Mouse (Mus musculus) forebrain, embryonic 12.5 days (tissue): ENCODE measurements around the gene Tgfbi. TPM values are rescaled to one million over a fixed set of nuclear protein-coding genes. Genes with fewer than 3 reads are reported as not detected.

Source experiments
- ATAC-seq: fragments of 200-750 bp; cut with Nextera tagmentation; 2 replicates; pipeline ENCODE4 v1.8.0; 2017; ENCODE audit warnings: moderate TSS enrichment; ENCODE audit not compliant: low FRiP score
- H3K27ac ChIP-seq: fragments of 300-500 bp; sonication (generic); 2 replicates; pipeline ENCODE4 v1.5.1; 2016; ENCODE audit warnings: mild to moderate bottlenecking
- H3K27me3 ChIP-seq: fragments of 300-500 bp; sonication (generic); 2 replicates; pipeline ENCODE4 v1.6.1; 2016; ENCODE audit warnings: mild to moderate bottlenecking
- H3K36me3 ChIP-seq: fragments of 300-500 bp; sonication (generic); replicated peaks from 2 replicates; pipeline ENCODE4 v1.6.1; 2016; ENCODE audit warnings: mild to moderate bottlenecking
- H3K4me1 ChIP-seq: fragments of 300-500 bp; sonication (generic); 2 replicates; pipeline ENCODE4 v1.6.1; 2016
- H3K4me2 ChIP-seq: fragments of 300-500 bp; sonication (generic); 2 replicates; pipeline ENCODE4 v1.6.1; 2016; ENCODE audit warnings: mild to moderate bottlenecking, moderate library complexity
- H3K4me3 ChIP-seq: fragments of 300-500 bp; sonication (generic); replicated peaks from 2 replicates; pipeline ENCODE4 v1.5.1; 2016; ENCODE audit warnings: mild to moderate bottlenecking
- H3K9ac ChIP-seq: fragments of 300-500 bp; sonication (generic); 2 replicates; pipeline ENCODE4 v1.6.1; 2016; ENCODE audit warnings: mild to moderate bottlenecking
- H3K9me3 ChIP-seq: fragments of 300-500 bp; sonication (generic); 2 replicates; pipeline ENCODE4 v1.6.1; 2016
- WGBS: fragments of 180-500 bp; shearing (Covaris S2); methylation state at CpG from one replicate; pipeline ENCODE4 v1.1.7; 2016; 5-methylcytosine and 5-hydroxymethylcytosine counted together
- polyA plus RNA-seq: library from polyadenylated mRNA; unstranded; fragments of >200 nt; fragmentation: Nextera tagmentation; extraction: Ambion mirVana; gene quantifications from 2 replicates; pipeline ENCODE4 v1.2.1, GENCODE M21; 2016

Tgfbi gene
- 21.4 and 24.0 TPM in 2 replicates for polyA plus RNA-seq

DNA sequence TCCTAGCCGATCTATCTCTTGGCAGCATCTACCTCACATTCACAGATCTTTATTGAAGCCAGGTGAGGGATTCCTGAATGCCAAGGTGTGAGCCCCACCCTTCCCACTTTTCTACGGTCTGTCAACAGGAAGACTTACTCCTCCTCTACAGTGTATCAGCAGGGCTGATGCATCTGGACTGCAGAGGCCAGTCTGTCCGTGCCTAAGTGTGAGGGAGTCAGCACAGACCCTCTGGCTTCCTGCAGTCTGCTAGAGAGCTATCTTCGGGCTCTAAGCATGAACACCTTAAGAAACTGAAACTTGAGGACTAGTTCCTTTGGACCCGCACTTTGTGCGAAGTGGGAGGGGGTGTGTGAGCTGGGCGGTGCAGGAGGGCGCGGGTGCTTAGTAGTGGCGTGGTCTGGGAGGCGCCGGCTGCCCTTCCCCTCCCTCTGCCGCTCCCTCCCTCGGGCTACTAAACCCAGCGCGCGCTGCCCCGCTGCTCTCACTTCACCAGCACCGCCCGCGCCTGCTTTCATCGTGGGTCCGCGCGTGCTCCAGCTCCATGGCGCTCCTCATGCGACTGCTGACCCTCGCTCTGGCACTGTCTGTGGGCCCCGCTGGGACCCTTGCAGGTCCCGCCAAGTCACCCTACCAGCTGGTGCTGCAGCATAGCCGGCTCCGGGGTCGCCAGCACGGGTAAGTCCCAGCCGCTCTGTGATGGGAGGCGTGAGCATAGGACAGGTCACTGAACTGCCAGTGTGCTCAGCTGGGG, at the start of gene Tgfbi:
TSS of gene Tgfbi (plus strand) at position 421 of the 754 bp plus-strand sequence.
- H3K27ac ChIP-seq = no peak within 1 kb of the TSS
- WGBS = 4% methylated on average over 36 of the region's 36 CpGs
- peaks cover 28% of the 10 kb centered on the region for H3K4me1 ChIP-seq
- H3K4me2 ChIP-seq = peak within 1 kb of the TSS; percentile 95
- H3K9ac ChIP-seq = peak within 1 kb of the TSS; percentile 60
- ATAC-seq = peak; percentile 67
- H3K4me3 ChIP-seq = peak within 1 kb of the TSS; percentile 47
- peaks cover 57% of the 10 kb centered on the region for H3K27me3 ChIP-seq
- no peaks in the 10 kb centered on the region for H3K9me3 ChIP-seq
- H3K36me3 ChIP-seq = no peaks in the 10 kb centered on the region

DNA sequence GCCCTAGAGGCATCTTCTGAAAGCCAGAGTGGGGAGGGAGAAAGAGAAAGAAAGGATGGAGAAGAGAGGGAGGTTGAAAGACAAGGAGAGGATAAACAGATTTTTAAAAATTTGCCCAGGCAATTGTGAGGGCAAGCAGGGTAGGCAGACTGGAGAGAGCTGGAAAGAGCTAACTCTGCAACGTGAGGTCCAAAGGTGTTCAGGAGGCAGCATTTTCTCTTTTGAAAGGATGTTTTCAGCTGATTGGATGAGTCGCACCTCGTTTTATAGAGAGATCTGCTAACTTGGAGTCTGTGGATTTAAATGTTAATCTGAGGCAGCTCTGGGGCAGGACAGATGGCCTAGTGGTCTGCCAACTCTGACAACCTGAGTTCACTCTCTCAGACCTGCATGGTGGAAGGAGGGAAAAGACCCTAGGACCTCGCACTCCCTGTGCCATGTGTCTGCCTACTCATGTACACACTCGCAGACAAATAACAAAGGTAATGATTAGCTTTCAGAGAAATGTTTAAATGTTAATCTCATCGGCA, 49.4 kb upstream of the Tgfbi start:
- Histone ChIP-seq H3K9me3 (no peaks in the 10 kb centered on the region), H3K27ac (no peak overlapping the region), H3K9ac (no peak overlapping the region), H3K4me2 (no peak overlapping the region), H3K4me1 (peaks cover 12% of the 10 kb centered on the region), H3K36me3 (no peaks in the 10 kb centered on the region), H3K4me3 (no peak overlapping the region), H3K27me3 (no peaks in the 10 kb centered on the region; the same call in 1 of the 2 replicates)
- no peak for ATAC-seq
- 78% methylated on average over 6 of the region's 6 CpGs for WGBS

GRCm38 (mm10) chr13:56561129-56561528, 48.2 kb upstream of the Tgfbi start:
- Histone ChIP-seq H3K4me3 (no peak overlapping the region), H3K9ac (no peak overlapping the region), H3K27ac (no peak overlapping the region), H3K27me3 (no peaks in the 10 kb centered on the region; the same call in 1 of the 2 replicates), H3K36me3 (no peaks in the 10 kb centered on the region), H3K9me3 (no peaks in the 10 kb centered on the region), H3K4me2 (no peak overlapping the region), H3K4me1 (peaks cover 12% of the 10 kb centered on the region; the same call in 1 of the 2 replicates)
- ATAC-seq = no peak
- WGBS = 67% methylated on average over 8 of the region's 8 CpGs

GRCm38 (mm10) chr13:56563075-56563474, 46.2 kb upstream of the Tgfbi start:
- no peaks in the 10 kb centered on the region for H3K36me3 ChIP-seq
- H3K4me2 ChIP-seq = no peak overlapping the region
- 34% methylated on average over 6 of the region's 6 CpGs for WGBS
- no peaks in the 10 kb centered on the region; the same call in 1 of the 2 replicates for H3K27me3 ChIP-seq
- H3K9ac ChIP-seq = no peak overlapping the region
- H3K9me3 ChIP-seq = no peaks in the 10 kb centered on the region
- H3K4me1 ChIP-seq = peaks cover 9% of the 10 kb centered on the region; the same call in 1 of the 2 replicates
- no peak overlapping the region for H3K27ac ChIP-seq
- no peak overlapping the region for H3K4me3 ChIP-seq
- ATAC-seq = no peak

- no peak for ATAC-seq
- H3K27me3 ChIP-seq = no peaks in the 10 kb centered on the region
- 0 out of 2 replicates have a peak, but pooled peaks cover 4% of the 10 kb centered on the region for H3K4me1 ChIP-seq
- no peaks in the 10 kb centered on the region for H3K36me3 ChIP-seq
- H3K4me3 ChIP-seq = no peak overlapping the region
- H3K27ac ChIP-seq = no peak overlapping the region
- H3K4me2 ChIP-seq = no peak overlapping the region
- WGBS = 79% methylated on average over 10 of the region's 10 CpGs
- H3K9ac ChIP-seq = no peak overlapping the region
- H3K9me3 ChIP-seq = no peaks in the 10 kb centered on the region
Measured at GRCm38 (mm10) chr13:56566336-56566735, 43.0 kb upstream of the Tgfbi start.

GRCm38 (mm10) chr13:56571645-56572044, 37.7 kb upstream of the Tgfbi start:
- H3K36me3 ChIP-seq = no peaks in the 10 kb centered on the region
- H3K9me3 ChIP-seq = no peaks in the 10 kb centered on the region
- no peak overlapping the region for H3K4me2 ChIP-seq
- H3K9ac ChIP-seq = no peak overlapping the region
- no peaks in the 10 kb centered on the region for H3K4me1 ChIP-seq
- no peak overlapping the region for H3K27ac ChIP-seq
- WGBS = 90% methylated on average over 8 of the region's 8 CpGs
- no peak for ATAC-seq
- no peak overlapping the region for H3K4me3 ChIP-seq
- H3K27me3 ChIP-seq = no peaks in the 10 kb centered on the region

DNA sequence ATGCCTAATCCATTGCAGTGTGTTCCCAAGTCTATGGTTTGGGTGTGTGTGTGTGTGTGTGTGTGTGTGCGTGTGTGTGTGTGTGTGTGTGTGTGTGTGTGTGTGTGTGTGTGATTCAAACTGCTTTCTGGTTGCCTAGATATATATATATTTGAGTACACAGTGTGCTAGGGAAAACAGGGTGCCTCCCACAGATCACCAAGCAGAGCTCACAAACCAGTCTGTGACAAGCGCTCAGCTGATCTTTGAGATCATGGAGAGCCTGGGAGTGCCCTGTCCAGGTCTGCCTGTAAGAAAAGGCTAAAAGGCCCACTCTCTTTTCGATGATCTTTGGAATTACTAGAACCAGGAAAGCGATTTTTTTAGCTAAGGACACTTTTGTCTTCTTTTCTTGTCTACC, 34.2 kb upstream of the Tgfbi start:
- ATAC-seq = no peak
- no peak overlapping the region for H3K4me2 ChIP-seq
- WGBS = 76% methylated on average over 4 of the region's 4 CpGs
- H3K4me3 ChIP-seq = no peak overlapping the region
- no peaks in the 10 kb centered on the region for H3K27me3 ChIP-seq
- H3K36me3 ChIP-seq = no peaks in the 10 kb centered on the region
- no peaks in the 10 kb centered on the region for H3K9me3 ChIP-seq
- no peak overlapping the region for H3K9ac ChIP-seq
- H3K4me1 ChIP-seq = no peaks in the 10 kb centered on the region
- no peak overlapping the region for H3K27ac ChIP-seq

DNA sequence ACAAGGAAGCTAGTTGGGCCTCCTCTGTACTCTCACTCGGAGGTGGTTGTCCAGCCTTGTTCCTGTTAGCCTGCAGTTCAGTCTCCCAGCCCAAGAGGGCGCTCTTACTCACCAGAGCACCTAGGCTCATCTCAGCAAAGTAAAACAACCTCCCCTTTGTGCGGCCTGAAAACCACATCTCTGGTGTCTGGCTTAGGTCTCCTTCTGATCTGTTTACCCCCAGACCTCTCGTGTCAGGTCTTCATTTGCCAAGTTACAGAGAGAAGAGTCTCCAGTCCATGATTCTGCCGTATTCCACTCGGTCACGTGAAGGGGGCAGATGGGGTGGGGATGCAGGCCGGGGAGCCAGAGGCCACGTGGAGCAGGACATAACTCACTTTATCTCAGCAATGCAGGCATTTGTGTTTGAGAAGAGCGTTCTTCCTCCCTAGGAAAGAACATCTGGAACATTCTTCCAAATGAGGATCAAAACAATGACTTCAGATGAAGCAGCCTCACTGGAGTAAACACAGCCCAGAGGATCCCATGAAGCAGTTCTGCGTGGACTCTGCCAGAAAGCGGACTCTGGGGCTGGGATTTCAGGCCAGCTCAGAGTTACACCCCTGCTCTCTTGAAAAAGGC, 33.5 kb upstream of the Tgfbi start:
- Histone ChIP-seq H3K36me3 (no peaks in the 10 kb centered on the region), H3K27me3 (no peaks in the 10 kb centered on the region), H3K9me3 (no peaks in the 10 kb centered on the region), H3K4me3 (no peak overlapping the region), H3K27ac (no peak overlapping the region), H3K4me2 (no peak overlapping the region), H3K9ac (no peak overlapping the region), H3K4me1 (peaks cover 6% of the 10 kb centered on the region)
- no peak for ATAC-seq
- 70% methylated on average over 12 of the region's 12 CpGs for WGBS

GRCm38 (mm10) chr13:56578097-56578496, 31.2 kb upstream of the Tgfbi start:
- Histone ChIP-seq H3K27me3 (no peaks in the 10 kb centered on the region), H3K36me3 (no peaks in the 10 kb centered on the region), H3K27ac (no peak overlapping the region), H3K4me3 (no peak overlapping the region), H3K4me2 (no peak overlapping the region), H3K4me1 (peaks cover 29% of the 10 kb centered on the region), H3K9me3 (no peaks in the 10 kb centered on the region), H3K9ac (no peak overlapping the region)
- ATAC-seq = no peak
- 94% methylated on average over 5 of the region's 5 CpGs for WGBS

DNA sequence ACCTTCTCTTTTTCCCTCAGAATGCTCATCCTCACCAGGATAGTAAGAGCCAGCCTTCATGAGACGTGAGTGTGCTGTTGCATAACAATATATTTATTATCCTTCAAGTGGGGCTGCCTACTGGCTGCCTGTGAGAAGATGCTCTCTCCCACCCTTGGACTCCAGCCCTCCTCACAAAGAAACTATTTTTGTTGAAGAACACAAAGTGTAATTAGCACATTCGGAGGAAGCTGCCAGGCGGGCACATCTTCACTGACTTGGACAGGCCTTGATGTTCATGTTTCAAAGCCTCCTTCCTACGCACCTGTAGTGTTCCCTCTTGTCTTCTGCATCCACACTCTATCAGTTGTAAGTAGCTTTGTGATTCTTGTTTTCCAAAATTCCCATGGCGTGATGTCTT, 28.9 kb upstream of the Tgfbi start:
- ATAC-seq = no peak
- Histone ChIP-seq H3K4me2 (no peak overlapping the region), H3K4me3 (no peak overlapping the region), H3K9ac (no peak overlapping the region), H3K4me1 (peaks cover 37% of the 10 kb centered on the region), H3K36me3 (no peaks in the 10 kb centered on the region), H3K9me3 (no peaks in the 10 kb centered on the region), H3K27ac (no peak overlapping the region), H3K27me3 (peaks cover 8% of the 10 kb centered on the region; the same call in 1 of the 2 replicates)
- 68% methylated on average over 5 of the region's 5 CpGs for WGBS

DNA sequence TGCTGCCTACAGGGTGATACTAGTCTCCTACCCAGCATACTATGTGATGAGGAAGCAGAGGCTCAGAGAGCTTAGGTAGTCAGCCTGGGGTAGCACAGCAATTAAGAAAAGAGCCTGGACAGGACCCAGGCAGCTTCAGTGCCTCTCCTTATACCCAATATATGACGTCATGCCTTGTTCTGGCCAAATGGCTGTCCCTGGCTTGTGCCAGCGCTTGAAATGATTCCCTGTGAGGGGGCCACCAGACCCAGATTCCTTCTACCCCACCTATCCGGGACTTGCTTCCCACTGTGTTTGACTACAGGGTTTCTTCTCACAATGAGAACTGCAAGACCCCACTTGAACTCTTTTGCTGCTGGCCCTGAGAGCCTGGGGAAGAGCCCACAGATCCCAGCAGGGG, 27.8 kb upstream of the Tgfbi start:
- Histone ChIP-seq H3K9ac (peak overlapping the region; percentile 9; the same call in 1 of the 2 replicates), H3K4me1 (peaks cover 37% of the 10 kb centered on the region)
- peak; percentile 60 for ATAC-seq

GRCm38 (mm10) chr13:56581961-56582434, 27.3 kb upstream of the Tgfbi start:
- 0% methylated on average over 6 of the region's 6 CpGs for WGBS
- peak overlapping the region; percentile 47 for H3K4me2 ChIP-seq
- peak; percentile 94 for ATAC-seq
- H3K27ac ChIP-seq = peak overlapping the region; percentile 94
- H3K4me1 ChIP-seq = peaks cover 37% of the 10 kb centered on the region
- H3K36me3 ChIP-seq = no peaks in the 10 kb centered on the region
- peak overlapping the region; percentile 9; the same call in 1 of the 2 replicates for H3K9ac ChIP-seq
- H3K9me3 ChIP-seq = no peaks in the 10 kb centered on the region
- peak overlapping the region; percentile 10; the same call in 1 of the 2 replicates for H3K4me3 ChIP-seq
- H3K27me3 ChIP-seq = peaks cover 8% of the 10 kb centered on the region; the same call in 1 of the 2 replicates

More for the DNA sequence above, 27.8 kb upstream of the Tgfbi start:
- WGBS = 3% methylated on average over 3 of the region's 3 CpGs
- Histone ChIP-seq H3K27me3 (peaks cover 8% of the 10 kb centered on the region; the same call in 1 of the 2 replicates), H3K36me3 (no peaks in the 10 kb centered on the region), H3K4me2 (peak overlapping the region; percentile 47), H3K4me3 (no peak overlapping the region), H3K9me3 (no peaks in the 10 kb centered on the region), H3K27ac (peak overlapping the region; percentile 94)
